Mouse (Mus musculus) liver, adult 2 months (tissue): ENCODE data around the gene Acsl1. TPM values are rescaled to one million over a fixed set of nuclear protein-coding genes. Genes with fewer than 3 reads are reported as not detected.

ENCODE experiments used
- DNase-seq: peaks from one replicate; pipeline ENCODE4 v3.0.0-alpha.2; 2011; ENCODE audit warnings: low read depth, low spot score; ENCODE audit errors: extremely low read depth
- H3K27ac ChIP-seq: fragments of 200-500 bp; replicated peaks from 2 replicates; pipeline ENCODE4 v1.5.1; 2012; ENCODE audit warnings: low read depth, mild to moderate bottlenecking, control low read depth, inconsistent platforms, low read length; ENCODE audit not compliant: insufficient read depth
- H3K27me3 ChIP-seq: fragments of 200-500 bp; 2 replicates; pipeline ENCODE4 v1.6.1; 2012; ENCODE audit warnings: mild to moderate bottlenecking, moderate library complexity, low read length, inconsistent platforms; ENCODE audit not compliant: control insufficient read depth, insufficient read depth
- H3K36me3 ChIP-seq: fragments of 200-500 bp; 2 replicates; pipeline ENCODE4 v1.6.1; 2012; ENCODE audit warnings: low read length, inconsistent platforms; ENCODE audit not compliant: control insufficient read depth, insufficient read depth
- H3K4me1 ChIP-seq: fragments of 200-500 bp; 2 replicates; pipeline ENCODE4 v1.6.1; 2011; ENCODE audit warnings: low read length; ENCODE audit not compliant: control insufficient read depth, insufficient read depth
- H3K4me3 ChIP-seq: fragments of 200-500 bp; 2 replicates; pipeline ENCODE4 v1.5.1; 2011; ENCODE audit warnings: low read depth, mild to moderate bottlenecking, control low read depth, low read length, moderate library complexity; ENCODE audit not compliant: insufficient read depth
- H3K79me2 ChIP-seq: fragments of 200-500 bp; 2 replicates; pipeline ENCODE4 v1.6.1; 2012; ENCODE audit warnings: inconsistent platforms, mild to moderate bottlenecking, low read length, moderate library complexity; ENCODE audit not compliant: control insufficient read depth, insufficient read depth
- H3K9ac ChIP-seq: fragments of 200-500 bp; 2 replicates; pipeline ENCODE4 v1.6.1; 2012; ENCODE audit warnings: low read depth, mild to moderate bottlenecking, control low read depth, inconsistent platforms, low read length
- CTCF ChIP-seq: fragments of 200-500 bp; IDR thresholded peaks from 2 replicates; pipeline ENCODE4 v1.5.1; 2011; ENCODE audit warnings: low read depth, low read length, control low read depth
- POLR2A ChIP-seq: fragments of 200-500 bp; IDR thresholded peaks from 2 replicates; pipeline ENCODE4 v1.6.1; 2011; ENCODE audit warnings: low read length, control low read depth; ENCODE audit not compliant: insufficient read depth; ENCODE audit errors: extremely low read depth
- whole genome bisulfite sequencing: fragments of 180-500 bp; shearing (Covaris S2); methylation state at CpG from one replicate; pipeline ENCODE4 v1.1.7; 2018; 5-methylcytosine and 5-hydroxymethylcytosine counted together
- polyA plus RNA-seq: library from polyadenylated mRNA; depleted of rRNA; stranded (reverse); fragments of >200 nt; gene quantifications from 2 replicates; pipeline ENCODE4 v1.2.3, GENCODE M21; 2012
- total RNA-seq: library from RNA; depleted of rRNA; stranded (reverse); fragments of >200 nt; gene quantifications from 2 replicates; pipeline ENCODE4 v1.2.3, GENCODE M21; 2014

The Acsl1 gene
- total and polyA plus RNA-seq, 2 experiments: 322 to 447 TPM

- peaks cover 17% of the 10 kb centered on the region for H3K4me1 ChIP-seq
- no peak overlapping the region for H3K4me3 ChIP-seq
- peak overlapping the region; percentile 49 for H3K27ac ChIP-seq
- no peaks in the 10 kb centered on the region for H3K27me3 ChIP-seq
- 31% methylated on average over 1 of the region's 1 CpGs for WGBS
- no peak overlapping the region for H3K9ac ChIP-seq
- no peak for TF ChIP-seq CTCF
- H3K36me3 ChIP-seq: peaks cover 89% of the 10 kb centered on the region
- H3K79me2 ChIP-seq: no peaks in the 10 kb centered on the region
- DNase-seq: peak; percentile 93
These were observed 43.2 kb downstream of the Acsl1 start for GRCm38 (mm10) chr8:46514027-46514426.

GRCm38 (mm10) chr8:46520667-46521066, 49.8 kb downstream of the Acsl1 start:
- WGBS: 62% methylated on average over 6 of the region's 6 CpGs
- Histone ChIP-seq H3K36me3 (peaks cover 95% of the 10 kb centered on the region), H3K4me3 (no peak overlapping the region), H3K9ac (no peak overlapping the region), H3K27ac (no peak overlapping the region), H3K4me1 (peaks cover 14% of the 10 kb centered on the region; the same call in 1 of the 2 replicates), H3K79me2 (no peaks in the 10 kb centered on the region), H3K27me3 (no peaks in the 10 kb centered on the region)
- DNase-seq: no peak
- TF ChIP-seq CTCF (no peak), POLR2A (no peak)

- no peaks in the 10 kb centered on the region for H3K27me3 ChIP-seq
- DNase-seq: no peak
- H3K36me3 ChIP-seq: peaks cover 94% of the 10 kb centered on the region
- TF ChIP-seq POLR2A (no peak), CTCF (no peak)
- no peaks in the 10 kb centered on the region for H3K79me2 ChIP-seq
- WGBS: 67% methylated on average over 8 of the region's 8 CpGs
- H3K4me3 ChIP-seq: no peak overlapping the region
- peaks cover 3% of the 10 kb centered on the region; the same call in 1 of the 2 replicates for H3K4me1 ChIP-seq
- H3K27ac ChIP-seq: no peak overlapping the region
- no peak overlapping the region for H3K9ac ChIP-seq
These were observed 55.3 kb downstream of the Acsl1 start for GRCm38 (mm10) chr8:46526098-46526497.

GRCm38 (mm10) chr8:46526821-46527220, 56.0 kb downstream of the Acsl1 start:
- Histone ChIP-seq H3K27me3 (no peaks in the 10 kb centered on the region), H3K4me1 (peaks cover 3% of the 10 kb centered on the region; the same call in 1 of the 2 replicates), H3K9ac (no peak overlapping the region), H3K27ac (no peak overlapping the region), H3K4me3 (no peak overlapping the region), H3K36me3 (peaks cover 95% of the 10 kb centered on the region), H3K79me2 (no peaks in the 10 kb centered on the region)
- 45% methylated on average over 10 of the region's 10 CpGs for WGBS
- no peak for DNase-seq
- TF ChIP-seq CTCF (no peak), POLR2A (no peak)

- Histone ChIP-seq H3K4me3 (no peak overlapping the region), H3K27ac (peak overlapping the region; percentile 7; the same call in 1 of the 2 replicates), H3K9ac (no peak overlapping the region), H3K4me1 (peaks cover 3% of the 10 kb centered on the region; the same call in 1 of the 2 replicates), H3K27me3 (no peaks in the 10 kb centered on the region), H3K79me2 (no peaks in the 10 kb centered on the region), H3K36me3 (peaks cover 93% of the 10 kb centered on the region)
- peak; percentile 83 for DNase-seq
- WGBS: 27% methylated on average over 4 of the region's 4 CpGs
- TF ChIP-seq POLR2A (no peak), CTCF (no peak)
These were observed 58.7 kb downstream of the Acsl1 start for GRCm38 (mm10) chr8:46529508-46529907.

- peaks cover 91% of the 10 kb centered on the region for H3K36me3 ChIP-seq
- no peak for DNase-seq
- TF ChIP-seq CTCF: no peak
- no peak for TF ChIP-seq POLR2A
- no peaks in the 10 kb centered on the region for H3K79me2 ChIP-seq
- H3K4me1 ChIP-seq: no peaks in the 10 kb centered on the region
- H3K9ac ChIP-seq: no peak overlapping the region
- no peak overlapping the region for H3K27ac ChIP-seq
- no peaks in the 10 kb centered on the region for H3K27me3 ChIP-seq
- WGBS: 45% methylated on average over 4 of the region's 4 CpGs
- no peak overlapping the region for H3K4me3 ChIP-seq
These were observed 59.7 kb downstream of the Acsl1 start for GRCm38 (mm10) chr8:46530541-46530940.
